23 mouse cellular contexts compared by ENCODE assay signal in the genomic region with DNA sequence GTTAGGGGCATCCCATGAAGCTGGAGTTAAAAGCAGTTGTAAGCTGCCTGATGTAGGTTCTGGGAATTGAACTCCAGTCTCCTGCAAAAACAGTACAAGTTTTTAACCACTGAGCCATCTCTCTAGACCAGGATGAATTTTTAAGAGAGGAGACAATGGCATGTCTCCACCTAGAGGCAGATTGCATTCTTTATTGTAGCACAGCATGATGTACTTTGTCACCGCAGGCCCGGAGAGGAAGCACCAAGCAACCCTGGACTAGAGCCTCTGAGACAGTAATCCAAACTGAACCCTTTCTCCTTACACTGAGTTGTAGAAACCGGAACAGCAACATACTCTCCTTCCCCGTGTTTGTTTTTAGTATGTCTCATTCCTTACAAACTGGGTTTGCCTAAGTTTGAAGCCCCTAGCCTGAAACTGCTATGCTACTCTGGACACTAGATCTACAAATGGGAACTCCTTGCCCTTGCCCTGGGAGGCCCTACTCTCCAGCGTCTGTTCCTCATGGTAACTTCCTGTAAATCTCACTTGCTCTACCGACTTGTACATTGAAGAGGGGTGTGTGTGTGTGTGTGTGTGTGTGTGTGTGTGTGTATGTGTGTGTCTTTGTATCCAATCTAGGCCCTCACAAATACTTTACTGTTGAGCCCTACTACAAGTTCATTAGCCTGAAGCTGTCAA. TPM values are rescaled to one million over a fixed set of nuclear protein-coding genes. Genes with fewer than 3 reads are reported as not detected.
DNase-seq lines count a peak whose midpoint lies in the region; ATAC-seq and TF ChIP-seq lines count a peak whose summit lies in the region.
"Had no signal": no experiment of that assay in that cellular context is flagged by ENCODE, and none has a peak within 500 bp of the region (broad histone marks: within the 10 kb centered on the region; RNA-seq: fewer than 3 reads in every experiment).

No protein-coding gene starts in this region.

- no peak overlapping the region for H3K4me2 ChIP-seq in liver, postnatal 0 days (ENCODE audit: low read depth, low read length)
- no peak overlapping the region for H3K4me2 ChIP-seq in liver, embryonic 11.5 days
- H3K4me2 ChIP-seq: embryonic facial prominence, embryonic 15.5 days; heart, embryonic 15.5 days; neural tube, embryonic 12.5 days had no signal

- TF ChIP-seq CTCF in liver, postnatal 0 days (IDR thresholded peaks at IDR 0.05; ENCODE audit: low read depth), result peak; percentile 44
- peak in 1 of 3 experiments; percentile 22; a peak in 1 of 6 replicates for TF ChIP-seq CTCF in MEL (IDR thresholded peaks at IDR 0.05 in 2 of 3, conservative IDR thresholded peaks at IDR 0.05 in 1 of 3; ENCODE audit: control insufficient read depth in 1 of 3, insufficient read depth in 1 of 3, low read depth in 2 of 3, low read length in 3 of 3, poor library complexity in 1 of 3, severe bottlenecking in 1 of 3)
- TF ChIP-seq CTCF in left cerebral cortex, adult 2 months (IDR thresholded peaks at IDR 0.05), result no peak

- ATAC-seq in CD4-positive, CD25-positive, alpha-beta regulatory T cell, adult 4 months, result no peak
- no peak for ATAC-seq in liver, postnatal 0 days
- ATAC-seq in liver, embryonic 11.5 days (replicated peaks; ENCODE audit: low FRiP score), result no peak
- peak; percentile 58 for ATAC-seq in megakaryocyte, adult 5-6 weeks (ENCODE audit: poor library complexity, severe bottlenecking)

- no peaks in the 10 kb centered on the region for H3K27me3 ChIP-seq in liver, postnatal 0 days (ENCODE audit: insufficient read depth, low read length)
- no peaks in the 10 kb centered on the region for H3K27me3 ChIP-seq in liver, embryonic 11.5 days (replicated peaks; ENCODE audit: control insufficient read depth, insufficient read depth, low read length)
- no peaks in the 10 kb centered on the region for H3K27me3 ChIP-seq in MEL (ENCODE audit: control insufficient read depth in 1 of 2, insufficient read depth in 2 of 2, low read length in 2 of 2)
- H3K27me3 ChIP-seq: embryonic facial prominence, embryonic 15.5 days; heart, embryonic 15.5 days; megakaryocyte, embryonic 14.5 days; neural tube, embryonic 12.5 days had no signal

- DNase-seq in CD4-positive, CD25-positive, alpha-beta regulatory T cell, adult 2 months (ENCODE audit: low read depth, low spot score), result peak; percentile 13
- no peak for DNase-seq in liver, postnatal 0 days
- no peak for DNase-seq in liver, embryonic 11.5 days (ENCODE audit: low spot score)
- DNase-seq in MEL (ENCODE audit: low read depth, low spot score), result peak; percentile 27
- no peak for DNase-seq in left cerebral cortex, adult 2 months (ENCODE audit: extremely low spot score in 1 of 2, low spot score in 2 of 2)
- no peak for DNase-seq in ovary, postnatal 36 days (ENCODE audit: low spot score)
- DNase-seq: cerebellum, adult 11-12 months; kidney, adult 11 months; thymus, postnatal 36 days had no signal

- peak; percentile 6 for TF ChIP-seq RAD21 in MEL (IDR thresholded peaks at IDR 0.05; ENCODE audit: low read depth, low read length)

- H3K36me3 ChIP-seq in liver, postnatal 0 days (replicated peaks; ENCODE audit: insufficient read depth, low read length), result no peaks in the 10 kb centered on the region
- H3K36me3 ChIP-seq in liver, embryonic 11.5 days (ENCODE audit: control insufficient read depth, insufficient read depth, low read length), result no peaks in the 10 kb centered on the region
- H3K36me3 ChIP-seq in MEL (ENCODE audit: control insufficient read depth in 1 of 2, insufficient read depth in 2 of 2, low read length in 2 of 2), result no peaks in the 10 kb centered on the region
- H3K36me3 ChIP-seq: embryonic facial prominence, embryonic 15.5 days; heart, embryonic 15.5 days; neural tube, embryonic 12.5 days had no signal

- TF ChIP-seq EP300 in liver, postnatal 0 days (IDR thresholded peaks at IDR 0.05; ENCODE audit: low read depth), result no peak
- no peak for TF ChIP-seq EP300 in MEL (IDR thresholded peaks at IDR 0.05; ENCODE audit: low read depth in 1 of 2, low read length in 2 of 2)

- H3K9ac ChIP-seq in liver, postnatal 0 days (replicated peaks), result no peak overlapping the region
- H3K9ac ChIP-seq in liver, embryonic 11.5 days (ENCODE audit: low read depth, low read length), result no peak overlapping the region
- no peak overlapping the region for H3K9ac ChIP-seq in MEL (ENCODE audit: control insufficient read depth, low read depth, low read length, poor library complexity, severe bottlenecking)
- H3K9ac ChIP-seq: embryonic facial prominence, embryonic 15.5 days; heart, embryonic 15.5 days; neural tube, embryonic 12.5 days had no signal

- no peak overlapping the region for H3K27ac ChIP-seq in liver, postnatal 0 days (ENCODE audit: low read depth)
- no peak overlapping the region for H3K27ac ChIP-seq in liver, embryonic 11.5 days (ENCODE audit: low read depth, low read length)
- no peak overlapping the region for H3K27ac ChIP-seq in MEL (ENCODE audit: control insufficient read depth, low read depth, low read length)
- no peak overlapping the region for H3K27ac ChIP-seq in left cerebral cortex, adult 2 months
- H3K27ac ChIP-seq: embryonic facial prominence, embryonic 15.5 days; heart, embryonic 15.5 days; neural tube, embryonic 12.5 days had no signal

- WGBS in liver, postnatal 0 days (ENCODE audit: insufficient replicate concordance), result 61% methylated on average over 6 of the region's 6 CpGs
- WGBS in liver, embryonic 11.5 days, result 63% methylated on average over 6 of the region's 6 CpGs

- H3K9me3 ChIP-seq in liver, postnatal 0 days (ENCODE audit: low read length), result no peaks in the 10 kb centered on the region
- H3K9me3 ChIP-seq in liver, embryonic 11.5 days (ENCODE audit: control insufficient read depth, low read length), result no peaks in the 10 kb centered on the region
- H3K9me3 ChIP-seq in MEL (replicated peaks; ENCODE audit: insufficient read depth, low read length), result no peaks in the 10 kb centered on the region
- H3K9me3 ChIP-seq: embryonic facial prominence, embryonic 15.5 days; heart, embryonic 15.5 days; megakaryocyte, embryonic 14.5 days; neural tube, embryonic 12.5 days had no signal

- intact Hi-C loops in left cerebral cortex, adult 2 months (cut with DNase I), result no loop called here

- H3K4me3 ChIP-seq in liver, postnatal 0 days (ENCODE audit: low read depth, low read length), result no peak overlapping the region
- no peak overlapping the region for H3K4me3 ChIP-seq in liver, embryonic 11.5 days (ENCODE audit: low read depth, low read length)
- no peak overlapping the region for H3K4me3 ChIP-seq in MEL (ENCODE audit: control insufficient read depth in 1 of 2, insufficient read depth in 1 of 2, low read depth in 2 of 2, low read length in 2 of 2)
- H3K4me3 ChIP-seq in left cerebral cortex, adult 2 months, result no peak overlapping the region
- H3K4me3 ChIP-seq: embryonic facial prominence, embryonic 15.5 days; heart, embryonic 15.5 days; megakaryocyte, embryonic 14.5 days; neural tube, embryonic 12.5 days had no signal

- no peaks in the 10 kb centered on the region for H3K79me2 ChIP-seq in MEL (ENCODE audit: control insufficient read depth, insufficient read depth, low read length, poor library complexity)

- no peaks in the 10 kb centered on the region for H3K4me1 ChIP-seq in liver, postnatal 0 days (ENCODE audit: insufficient read depth)
- no peaks in the 10 kb centered on the region for H3K4me1 ChIP-seq in liver, embryonic 11.5 days (replicated peaks; ENCODE audit: control insufficient read depth, insufficient read depth, low read length)
- peaks cover 2 to 3% of the 10 kb centered on the region in 2 experiments; a peak in 2 of 4 replicates for H3K4me1 ChIP-seq in MEL (ENCODE audit: control insufficient read depth in 1 of 2, insufficient read depth in 2 of 2, low read length in 2 of 2)
- H3K4me1 ChIP-seq: embryonic facial prominence, embryonic 15.5 days; heart, embryonic 15.5 days; neural tube, embryonic 12.5 days had no signal

- TF ChIP-seq POLR2A in MEL (IDR thresholded peaks at IDR 0.05; ENCODE audit: control insufficient read depth in 1 of 2, insufficient read depth in 1 of 2, low read depth in 1 of 2, low read length in 2 of 2, poor library complexity in 1 of 2), result no peak

TF ChIP-seq in MEL, 35 proteins besides CTCF, POLR2A, EP300 and RAD21:
- no peak for TF ChIP-seq ETS1 (IDR thresholded peaks at IDR 0.05; ENCODE audit: low read depth, low read length)
TF ChIP-seq in MEL: peak in this region for 0.

RNA-seq across cellular contexts. Expression of a gene that starts 13.4 kb away (rescaled TPM):
- polyA plus RNA-seq in CD4-positive, CD25-positive, alpha-beta regulatory T cell, adult 4 months (2017; shearing (Covaris generic)), result not detected
- 0.14 TPM in 1 of 2 replicates, not detected in the other for polyA plus RNA-seq in liver, postnatal 0 days (2015; fragmentation: Nextera tagmentation; extraction: Ambion mirVana)
- polyA plus RNA-seq in liver, embryonic 11.5 days (2014; fragmentation: Nextera tagmentation; extraction: Ambion mirVana), result not detected in 2 replicates
- total RNA-seq in MEL (2012; rRNA removed), result 0.13 TPM in 1 of 2 replicates, not detected in the other
- polyA plus RNA-seq in MEL (2012; ENCODE audit: insufficient read depth in 1 of 2, insufficient read length in 2 of 2, low read depth in 1 of 2, low replicate concordance in 2 of 2, missing spikeins in 1 of 2), result under 1 TPM in 1 of 2 experiments, not detected in 1; 0.26 TPM
- total RNA-seq in megakaryocyte, adult 5-6 weeks (2015), result not detected in 2 replicates
- total RNA-seq in megakaryocyte, adult 5-6 weeks (2017), result not detected in 2 replicates
- total RNA-seq in left cerebral cortex, adult 2 months (2021), result not detected
- total RNA-seq: left cerebral cortex, adult 18-20 months had no signal
- polyA plus RNA-seq: brain, embryonic 14.5 days; cortical plate, adult 2 months; embryonic facial prominence, embryonic 15.5 days; forebrain, embryonic 11.5 days; gonadal fat pad, adult 2 months; heart, embryonic 15.5 days; hindbrain, embryonic 11.5 days; limb, embryonic 11.5 days; liver, embryonic 16.5 days; neural tube, embryonic 12.5 days had no signal

RNA-seq across cellular contexts. Expression of a gene that starts 46.4 kb away (rescaled TPM):
- 100 to 1,000 TPM; 162 to 171 TPM for polyA plus RNA-seq in CD4-positive, CD25-positive, alpha-beta regulatory T cell, adult 4 months (2017; shearing (Covaris generic))
- 24.8 and 25.2 TPM in 2 replicates for polyA plus RNA-seq in liver, postnatal 0 days (2015; fragmentation: Nextera tagmentation; extraction: Ambion mirVana)
- polyA plus RNA-seq in liver, embryonic 11.5 days (2014; fragmentation: Nextera tagmentation; extraction: Ambion mirVana), result 76.1 and 79.0 TPM in 2 replicates
- total RNA-seq in MEL (2012; rRNA removed), result 58.2 and 60.9 TPM in 2 replicates
- 100 to 1,000 TPM in 1 of 2 experiments, 10 to 100 TPM in 1; 76.3 to 648 TPM for polyA plus RNA-seq in MEL (2012; ENCODE audit: insufficient read depth in 1 of 2, insufficient read length in 2 of 2, low read depth in 1 of 2, low replicate concordance in 2 of 2, missing spikeins in 1 of 2)
- 92.4 and 96.8 TPM in 2 replicates for total RNA-seq in megakaryocyte, adult 5-6 weeks (2015)
- total RNA-seq in megakaryocyte, adult 5-6 weeks (2017), result 136 and 150 TPM in 2 replicates
- total RNA-seq in left cerebral cortex, adult 2 months (2021), result 10 to 100 TPM; 80.4 to 83.9 TPM

RNA-seq across cellular contexts. Expression of a gene that starts 56.2 kb away (rescaled TPM):
- not detected for polyA plus RNA-seq in CD4-positive, CD25-positive, alpha-beta regulatory T cell, adult 4 months (2017; shearing (Covaris generic))
- polyA plus RNA-seq in liver, postnatal 0 days (2015; fragmentation: Nextera tagmentation; extraction: Ambion mirVana), result not detected in 2 replicates
- not detected in 2 replicates for polyA plus RNA-seq in liver, embryonic 11.5 days (2014; fragmentation: Nextera tagmentation; extraction: Ambion mirVana)
- total RNA-seq in MEL (2012; rRNA removed), result not detected in 2 replicates
- not detected for polyA plus RNA-seq in MEL (2012; ENCODE audit: insufficient read depth in 1 of 2, insufficient read length in 2 of 2, low read depth in 1 of 2, low replicate concordance in 2 of 2, missing spikeins in 1 of 2)
- total RNA-seq in megakaryocyte, adult 5-6 weeks (2015), result not detected in 2 replicates
- not detected in 2 replicates for total RNA-seq in megakaryocyte, adult 5-6 weeks (2017)
- total RNA-seq in left cerebral cortex, adult 2 months (2021), result not detected
- total RNA-seq: left cerebral cortex, adult 18-20 months had no signal
- polyA plus RNA-seq: brain, embryonic 14.5 days; cortical plate, adult 2 months; embryonic facial prominence, embryonic 15.5 days; forebrain, embryonic 11.5 days; gonadal fat pad, adult 2 months; heart, embryonic 15.5 days; hindbrain, embryonic 11.5 days; limb, embryonic 11.5 days; liver, embryonic 16.5 days; neural tube, embryonic 12.5 days had no signal

Comparison
In these comparisons a context has a peak if more than half of its experiments do, and no peak if none do; other contexts are left out.
1. DNase-seq: peak in CD4-positive, CD25-positive, alpha-beta regulatory T cell, adult 2 months (single experiment) and MEL (single experiment); none in liver, postnatal 0 days (single experiment), liver, embryonic 11.5 days (single experiment), left cerebral cortex, adult 2 months (0 of 2) and ovary, postnatal 36 days (single experiment).